Mouse (Mus musculus) layer of hippocampus, adult 11-12 months (tissue): ENCODE data around the gene Clec4n.
"Not testable (repeated sequence)": the region's sequence is repeated elsewhere in the genome, so short reads cannot be mapped to it uniquely, and the experiment has no call there.

Experiments
- DNase-seq: peaks from one replicate; pipeline ENCODE4 v3.0.0; 2022; ENCODE audit warnings: low spot score

Gene Clec4n

DNA sequence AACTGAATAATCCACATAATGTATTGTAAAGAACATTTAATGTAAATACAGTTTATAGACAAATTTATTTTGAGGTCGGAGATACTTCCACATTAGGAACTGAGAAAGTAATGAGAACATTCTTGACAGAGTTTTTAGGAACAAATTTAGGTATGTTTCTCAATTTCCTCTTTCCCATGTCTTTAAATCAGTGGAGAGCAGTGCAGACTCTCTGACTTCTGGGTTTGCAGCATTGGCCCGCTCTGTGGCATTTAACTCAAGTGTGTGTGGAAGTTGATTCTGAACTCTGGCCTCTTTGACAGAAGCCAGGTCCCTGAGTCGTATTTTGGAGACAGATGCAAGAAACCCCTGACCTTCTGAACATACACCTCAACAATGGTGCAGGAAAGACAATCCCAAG is at the start of gene Clec4n:
Gene Clec4n, plus strand, starts transcription at position 200 of the 400 bp plus-strand sequence.
- no peak for DNase-seq

DNA sequence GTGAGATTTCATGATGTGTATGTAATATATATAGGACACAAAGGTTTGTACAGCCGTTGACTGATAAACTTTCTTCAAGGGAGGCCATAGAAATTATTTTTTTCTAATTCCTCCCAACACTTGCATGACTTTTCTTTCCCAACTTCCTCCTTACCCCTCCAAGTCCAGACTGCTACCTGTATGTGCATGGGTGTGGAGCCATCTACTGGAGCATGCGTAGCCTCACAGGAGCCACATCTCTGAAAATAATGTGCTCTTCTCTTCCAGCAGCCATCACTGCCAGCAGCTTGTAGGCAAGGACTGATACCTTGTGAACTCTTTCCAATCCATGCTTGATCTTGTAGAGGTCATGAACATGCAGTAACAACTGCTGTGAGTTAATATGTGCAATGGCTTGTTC is 44.8 kb upstream of the Clec4n start:
- not testable (repeated sequence) for DNase-seq

DNA sequence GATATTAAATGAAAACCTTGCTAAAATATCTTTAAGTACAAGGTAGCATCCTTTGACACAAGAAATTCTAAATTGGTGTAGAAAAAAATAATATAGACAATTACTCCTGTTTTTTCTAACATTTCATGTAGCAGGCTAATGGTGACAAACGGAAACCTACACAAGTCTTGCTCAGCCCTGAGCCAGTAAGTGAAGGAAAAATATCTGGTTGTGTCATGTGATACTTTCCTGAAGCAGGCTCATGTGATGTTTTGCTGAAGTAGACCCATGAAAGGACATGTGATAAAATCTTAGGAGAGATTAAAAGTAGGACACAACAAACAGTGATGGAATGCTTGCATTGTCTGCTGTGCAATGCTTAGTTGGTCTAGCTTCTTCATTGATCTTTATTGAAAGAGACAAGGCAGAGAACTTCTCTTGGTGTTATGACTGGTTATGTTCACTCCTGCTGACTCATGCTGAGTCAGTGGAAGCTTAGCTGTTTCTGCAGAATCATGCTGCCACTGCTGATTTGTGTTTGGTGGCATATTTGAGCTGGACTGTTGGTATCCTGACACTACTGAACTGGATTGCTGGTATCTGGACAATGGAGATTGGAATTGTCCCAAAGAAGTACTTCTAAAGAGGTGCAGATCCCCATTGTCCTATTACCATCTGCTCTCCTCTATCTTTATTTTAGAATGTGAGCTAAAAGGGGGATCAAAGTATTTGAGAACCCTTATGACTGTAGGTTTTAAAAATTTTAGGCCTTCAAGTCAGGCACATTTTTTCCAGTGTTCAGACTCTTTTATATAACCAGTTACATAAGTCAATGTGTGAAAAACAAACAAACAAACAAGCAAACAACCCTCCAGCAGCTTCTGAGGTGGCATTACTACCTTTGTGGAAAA is 22.2 kb upstream of the Clec4n start:
- DNase-seq = no peak

- not testable (repeated sequence) for DNase-seq
Observed at GRCm38 (mm10) chr6:123208077-123208439, 21.6 kb upstream of the Clec4n start.

DNA sequence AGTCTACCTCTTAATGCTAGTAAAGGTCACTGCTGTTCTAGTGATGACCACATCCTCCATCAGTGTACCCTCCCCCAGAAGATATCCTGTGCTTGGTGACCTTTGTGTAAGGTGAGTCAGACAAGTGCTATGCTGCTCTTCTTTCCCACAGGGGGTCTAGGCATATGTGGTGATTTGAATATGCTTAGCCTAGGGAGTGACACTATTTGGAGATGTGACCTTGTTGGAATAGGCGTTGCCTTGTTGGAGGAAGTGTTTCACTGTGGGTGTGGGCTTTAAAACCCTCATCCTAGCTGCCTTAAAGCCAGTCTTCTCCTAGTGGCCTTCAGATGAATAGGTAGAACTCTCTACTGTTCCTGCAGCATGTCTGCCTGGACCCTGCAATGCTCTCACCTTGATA is 17.9 kb upstream of the Clec4n start:
- DNase-seq = no peak

DNA sequence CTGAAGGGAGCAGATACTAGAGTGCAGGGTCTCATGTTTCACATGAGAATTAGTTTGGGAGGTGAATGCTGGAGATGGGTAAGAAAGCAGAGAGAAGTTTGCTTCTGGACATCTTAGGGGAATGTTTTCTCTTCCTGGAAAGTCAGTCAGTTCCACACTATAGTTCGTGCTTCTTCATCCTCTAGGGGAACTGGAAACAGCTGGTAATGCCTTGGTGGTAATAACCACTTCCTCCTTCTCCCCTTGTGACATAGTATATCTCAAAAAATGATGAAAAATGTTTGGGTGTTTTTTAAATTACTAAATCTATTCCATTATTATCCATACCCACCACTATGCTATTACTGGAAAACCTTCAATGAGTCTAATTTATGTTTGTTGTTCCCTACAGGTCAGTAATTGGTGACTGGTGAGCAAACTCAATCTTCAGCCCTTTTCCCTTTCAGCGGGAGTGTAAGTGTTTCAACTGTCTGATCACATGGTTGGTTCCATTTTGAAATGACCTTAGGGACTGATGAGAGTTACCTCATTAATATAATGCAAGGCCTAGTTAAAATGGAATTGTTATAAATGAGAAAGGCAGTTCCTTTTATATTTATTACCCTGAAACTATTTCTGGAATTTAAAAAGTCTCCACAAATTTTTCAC is 2.0 kb upstream of the Clec4n start:
- DNase-seq = no peak

DNA sequence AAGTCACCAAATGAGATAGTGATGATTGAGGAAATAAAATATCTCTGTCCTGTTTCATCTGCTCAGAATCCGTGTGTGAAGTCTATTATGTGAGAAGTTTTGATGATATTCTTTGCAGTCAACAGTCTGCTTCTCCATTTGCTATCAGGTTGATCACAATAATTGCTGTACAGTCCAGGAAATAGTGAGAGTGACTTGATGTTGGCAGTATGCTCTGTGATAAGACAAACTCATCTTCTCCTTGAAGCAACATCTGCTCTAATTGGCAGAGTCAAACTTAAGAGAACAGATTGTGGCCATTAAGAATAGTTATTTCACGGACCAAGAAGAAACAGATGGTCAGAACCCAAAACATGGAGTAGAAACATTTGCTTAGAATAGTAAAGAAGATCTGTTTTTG is 1.5 kb downstream of the Clec4n start:
- DNase-seq = no peak

DNA sequence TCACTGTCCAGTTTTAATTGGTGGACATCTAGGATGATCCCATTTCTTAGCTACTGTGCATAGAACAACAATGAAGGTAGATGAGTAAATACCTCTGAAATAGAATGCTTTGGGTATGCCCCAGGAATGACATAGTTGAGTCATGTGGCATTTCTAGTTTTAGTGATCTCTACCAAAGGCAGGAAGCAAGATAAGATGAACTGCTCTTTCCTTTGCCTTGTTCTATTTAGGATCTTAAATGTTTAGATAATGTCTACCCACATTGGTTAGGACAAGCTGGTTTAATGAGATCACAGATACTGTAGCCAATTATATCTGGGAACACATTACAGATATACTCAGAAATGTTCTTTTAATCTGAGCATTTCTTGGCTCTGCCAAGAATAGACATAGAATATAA is 7.9 kb downstream of the Clec4n start:
- DNase-seq = no peak

- DNase-seq = no peak
Observed at GRCm38 (mm10) chr6:123244201-123244600, 14.6 kb downstream of the Clec4n start.

DNA sequence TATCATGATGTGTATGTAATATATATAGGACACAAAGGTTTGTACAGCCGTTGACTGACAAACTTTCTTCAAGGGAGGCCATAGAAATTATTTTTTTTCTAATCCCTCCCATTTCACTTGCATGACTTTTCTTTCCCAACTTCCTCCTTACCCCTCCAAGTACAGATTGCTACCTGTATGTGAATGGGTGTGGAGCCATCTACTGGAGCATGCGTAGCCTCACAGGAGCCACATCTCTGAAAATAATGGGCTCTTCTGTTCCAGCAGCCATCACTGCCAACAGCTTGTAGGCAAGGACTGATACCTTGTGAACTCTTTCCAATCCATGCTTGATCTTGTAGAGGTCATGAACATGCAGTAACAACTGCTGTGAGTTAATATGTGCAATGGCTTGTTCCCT is 19.2 kb downstream of the Clec4n start:
- not testable (repeated sequence) for DNase-seq

DNA sequence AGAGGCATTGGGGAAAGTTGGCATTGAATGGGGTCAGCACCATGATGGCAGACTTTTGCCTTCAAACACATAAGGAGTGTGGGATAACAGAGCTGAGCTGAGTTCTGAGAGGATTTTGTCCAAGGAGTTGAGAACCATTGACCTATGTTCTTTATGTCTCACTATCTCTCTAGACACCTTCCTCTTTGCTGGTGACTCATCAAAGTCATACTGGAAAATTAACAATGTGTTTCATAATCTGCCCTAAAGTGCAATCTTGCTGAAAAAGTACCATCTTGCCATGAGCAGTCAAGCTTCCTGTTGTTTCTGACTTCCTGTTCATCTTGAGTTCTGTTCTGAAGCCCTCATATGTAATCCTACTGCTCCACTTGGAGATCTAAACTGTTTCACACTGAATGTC is 23.1 kb downstream of the Clec4n start:
- no peak for DNase-seq

DNA sequence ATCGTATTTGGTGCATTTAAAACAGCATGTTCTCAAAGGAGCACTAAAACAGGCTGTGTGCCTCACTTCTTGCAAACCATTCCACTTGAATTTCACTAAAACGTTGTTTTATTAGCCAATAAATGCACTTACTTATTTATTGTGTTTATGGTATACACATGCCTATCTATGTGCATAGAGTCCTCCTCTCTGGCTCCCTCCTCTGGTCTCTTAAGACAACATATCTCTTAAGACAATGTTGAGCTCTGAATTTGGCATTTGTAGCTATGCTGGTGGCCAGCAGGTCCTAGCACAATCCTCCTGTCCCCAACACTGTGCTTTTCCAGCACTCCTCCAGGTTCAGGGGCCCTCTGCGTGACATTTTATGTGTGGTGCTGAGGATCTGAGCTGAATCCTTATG is 29.3 kb downstream of the Clec4n start:
- no peak for DNase-seq

DNA sequence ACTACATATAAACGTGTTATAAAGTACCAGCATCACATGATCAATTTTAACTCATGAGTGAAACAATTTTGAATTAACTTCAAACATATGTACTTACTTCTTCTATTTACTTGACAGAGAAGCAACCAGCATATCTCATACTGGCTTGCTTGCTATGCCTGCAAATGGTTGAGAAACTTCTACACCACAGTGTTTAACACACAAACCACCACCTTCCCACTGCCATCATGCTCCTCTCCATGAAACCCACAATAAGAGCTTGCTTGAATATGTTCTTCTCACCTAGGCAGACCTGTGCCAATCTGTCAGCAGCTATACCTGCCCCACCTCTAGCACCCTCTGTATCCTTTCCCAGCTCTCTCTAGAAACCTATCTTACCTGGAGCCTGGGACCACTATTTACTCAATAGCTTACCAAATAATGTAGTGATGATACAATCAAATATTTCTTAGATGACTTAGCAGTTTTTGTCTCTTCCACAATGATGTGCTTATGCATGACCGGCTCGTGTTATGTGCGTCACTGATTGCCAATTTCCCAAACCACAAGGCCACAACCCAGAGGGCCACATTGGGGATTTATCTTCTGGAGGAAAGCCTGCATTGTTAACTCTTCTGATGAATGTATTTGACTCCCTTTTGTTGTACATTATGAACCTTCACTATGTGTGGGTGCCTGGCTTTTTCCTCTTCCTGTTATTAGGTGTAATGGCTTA is 30.4 kb downstream of the Clec4n start:
- no peak for DNase-seq

DNA sequence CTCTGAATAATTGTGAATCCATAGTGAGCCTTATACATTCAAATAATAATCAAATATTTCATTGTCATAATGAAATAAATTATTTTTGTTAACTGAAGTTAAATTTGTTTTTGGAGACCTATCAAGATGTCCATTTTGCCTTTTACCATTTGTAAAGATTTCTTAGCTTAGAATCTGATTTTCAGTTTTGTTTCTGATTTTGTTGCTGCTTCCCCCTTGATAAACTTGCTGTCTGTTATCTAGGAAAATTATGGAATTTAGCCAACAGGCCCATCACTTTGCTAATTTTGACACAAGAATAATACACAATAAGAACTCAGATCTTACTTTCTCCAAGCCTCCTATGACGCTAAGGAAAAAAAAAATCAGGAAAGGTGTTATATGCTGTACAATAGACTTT is 31.2 kb downstream of the Clec4n start:
- DNase-seq = no peak

DNA sequence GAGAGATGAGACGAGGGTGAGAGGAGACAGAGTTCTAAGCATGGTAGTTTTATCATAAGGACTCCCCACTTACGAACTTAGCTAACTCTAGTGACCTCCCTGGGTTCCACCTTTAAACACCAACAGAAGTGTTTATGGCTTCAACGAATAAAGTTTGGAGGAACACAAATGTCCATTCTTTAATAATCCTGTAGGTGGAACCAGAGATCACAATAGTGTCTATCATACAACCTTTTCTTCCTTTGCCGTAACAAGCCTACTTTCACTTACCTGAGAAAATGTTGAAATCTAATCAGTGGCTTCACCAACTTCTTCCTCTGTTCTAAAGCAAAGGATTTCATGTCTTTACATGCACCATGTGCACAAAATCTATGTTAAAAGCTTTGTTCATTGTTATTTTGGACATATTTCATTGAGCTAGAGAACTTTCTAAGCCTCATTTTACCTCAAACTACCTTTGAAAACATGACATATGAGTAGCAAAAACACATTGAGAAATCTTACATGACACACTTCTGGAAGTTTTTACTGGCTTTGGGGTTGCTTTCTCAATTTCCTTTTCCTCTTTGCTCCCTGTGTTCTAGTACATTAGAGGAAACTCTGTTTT is 32.0 kb downstream of the Clec4n start, which contains the start of gene Clec4d:
Gene Clec4d, plus strand, starts transcription at position 557 of the 607 bp plus-strand sequence.
- no peak for DNase-seq

DNA sequence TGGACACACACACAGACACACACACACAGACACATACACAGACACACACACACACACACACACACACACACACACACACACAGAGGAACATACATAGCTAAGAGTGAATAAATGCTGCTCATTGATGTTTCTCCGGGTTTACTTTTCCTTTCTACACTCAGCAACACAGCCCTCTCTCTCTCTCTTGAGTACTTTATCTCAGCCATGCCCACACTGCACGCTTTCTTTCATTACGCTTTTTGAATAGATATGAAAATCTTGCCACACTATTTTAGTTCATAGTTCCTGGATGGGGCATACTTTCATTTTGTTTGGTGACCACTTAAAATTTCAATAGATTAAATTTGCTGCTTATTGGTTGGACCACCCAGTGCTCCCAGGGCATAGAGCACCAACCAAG is 34.6 kb downstream of the Clec4n start:
- no peak for DNase-seq

GRCm38 (mm10) chr6:123265809-123266208 is 36.2 kb downstream of the Clec4n start:
- DNase-seq = no peak

GRCm38 (mm10) chr6:123266945-123267344 is 37.3 kb downstream of the Clec4n start:
- no peak for DNase-seq

DNA sequence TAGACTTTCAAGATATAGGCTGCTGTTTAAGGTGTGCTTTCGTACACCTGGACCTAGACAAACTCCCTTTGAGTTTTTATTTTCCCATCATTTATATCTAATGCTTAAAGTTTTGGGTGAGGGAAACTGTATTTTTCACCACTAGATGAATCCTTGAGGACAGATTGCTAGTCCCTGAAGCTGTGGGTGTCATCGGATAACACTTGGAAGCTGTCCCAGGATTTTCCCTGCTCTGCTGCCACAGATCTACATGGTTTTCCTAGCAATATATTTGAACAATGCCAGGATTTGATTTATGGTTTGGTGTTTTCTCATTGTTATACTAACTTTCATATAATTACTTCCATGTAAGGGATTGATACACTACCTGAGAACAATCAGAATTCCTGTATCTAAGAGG is 49.8 kb downstream of the Clec4n start:
- DNase-seq = peak; percentile 9

GRCm38 (mm10) chr6:123286311-123286710 is 56.7 kb downstream of the Clec4n start:
- DNase-seq = no peak

DNA sequence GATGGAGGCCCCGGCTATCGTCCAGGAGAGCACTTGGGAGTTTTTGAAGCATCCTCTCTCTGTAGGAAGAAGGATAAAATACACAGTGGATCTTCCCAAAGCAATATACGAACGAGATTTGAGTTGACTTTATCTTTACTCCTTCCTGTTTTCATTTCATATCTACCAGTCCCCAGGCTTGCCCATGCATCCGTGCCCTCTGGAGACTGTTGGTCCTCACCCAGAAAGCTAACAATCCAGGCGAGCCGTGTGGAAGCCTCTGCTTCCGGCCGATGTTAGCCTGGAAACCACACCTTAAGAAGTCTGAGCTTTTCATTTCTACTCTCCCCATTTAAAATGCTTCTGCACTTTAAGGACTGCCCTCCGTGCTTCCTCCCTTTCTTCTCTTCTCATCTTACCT is 59.3 kb downstream of the Clec4n start:
- no peak for DNase-seq

DNA sequence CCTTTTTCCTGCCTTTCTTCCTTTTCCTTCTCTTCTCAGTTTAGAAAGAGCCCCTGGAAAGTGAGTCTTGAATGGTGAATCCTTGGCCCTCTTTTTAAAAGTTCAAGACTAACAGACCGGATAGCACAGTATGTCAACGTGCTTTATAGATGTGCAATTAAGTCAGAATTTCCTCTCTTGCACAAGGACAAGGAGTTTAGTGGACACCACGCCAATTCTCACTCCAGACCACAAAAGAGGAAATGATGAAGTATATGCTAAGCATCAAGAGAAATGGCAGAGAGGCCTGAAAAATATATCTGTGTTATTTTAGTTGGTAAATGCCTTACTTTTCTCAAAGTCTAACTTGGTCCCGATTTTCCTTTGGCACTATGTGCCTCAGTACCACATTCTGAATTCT is 60.1 kb downstream of the Clec4n start, which contains the start of gene Clec4e:
Gene Clec4e, minus strand, starts transcription at position 118 of the 400 bp plus-strand sequence.
- no peak for DNase-seq
